Mouse (Mus musculus) ovary, postnatal 36 days (tissue): Measurements from ENCODE around the gene Anxa5.

Source experiments
- DNase-seq: peaks from one replicate; pipeline ENCODE4 v3.0.0; 2022; ENCODE audit warnings: low spot score, mixed read lengths

The Anxa5 gene

DNA sequence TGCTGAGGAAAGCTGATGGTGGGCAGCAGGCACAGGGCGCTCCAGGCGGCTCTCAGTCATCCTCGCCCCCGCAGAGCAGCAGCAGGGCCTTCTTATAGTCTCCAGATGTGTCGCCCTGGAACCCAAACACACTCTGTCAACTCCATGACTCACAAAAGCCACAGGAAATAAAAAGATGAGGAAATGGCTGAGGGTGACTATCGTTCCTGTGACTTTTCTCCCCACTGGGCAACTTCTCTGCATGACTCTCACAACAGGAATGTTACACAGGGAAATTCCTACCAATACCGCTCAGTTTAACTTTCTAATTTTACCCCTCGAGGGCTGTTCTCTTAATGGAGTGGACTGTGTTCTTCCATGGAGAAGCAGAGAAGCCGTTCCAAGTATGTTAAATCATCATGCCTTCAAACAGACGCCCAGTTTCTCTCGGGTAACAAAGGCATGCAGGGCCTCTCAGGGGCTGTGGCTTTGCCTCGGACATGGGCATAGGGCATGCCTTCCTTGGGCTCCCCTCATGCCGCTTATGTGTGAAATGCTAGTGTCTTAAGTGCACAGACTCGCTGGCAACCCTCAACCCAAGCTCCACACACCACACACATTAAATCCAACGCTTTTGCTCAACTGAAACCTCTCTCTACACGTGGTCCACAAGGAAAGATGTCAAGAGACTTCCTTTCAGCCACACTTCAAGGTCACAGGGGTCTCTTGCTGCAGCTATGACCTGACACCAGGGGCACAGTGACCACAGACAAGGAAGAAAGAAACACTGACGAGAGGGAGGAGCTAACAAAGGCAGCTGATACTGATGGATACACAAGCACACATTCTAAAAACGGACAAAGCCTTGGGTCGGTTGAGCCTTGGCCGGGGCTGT is 26.2 kb downstream of the Anxa5 start:
- DNase-seq = no peak

DNA sequence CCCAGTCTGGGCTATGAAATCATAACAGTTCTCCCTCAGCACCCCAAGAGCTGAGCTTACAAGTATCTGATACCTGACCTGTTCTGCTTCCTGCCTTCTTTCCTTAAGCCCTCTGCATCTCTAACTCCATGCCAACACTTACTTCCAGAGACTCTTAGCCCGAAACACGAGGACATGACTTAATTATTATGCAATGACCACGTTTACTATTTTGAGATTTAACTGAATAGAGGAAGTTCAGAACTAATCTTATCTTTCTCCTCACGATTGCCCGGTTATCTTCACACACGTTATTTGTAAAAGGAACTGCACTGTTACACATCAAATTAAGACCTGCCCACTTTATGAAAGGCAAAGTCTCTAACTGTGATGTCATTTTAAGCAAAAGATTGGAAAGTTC is 28.8 kb downstream of the Anxa5 start:
- DNase-seq = no peak

DNA sequence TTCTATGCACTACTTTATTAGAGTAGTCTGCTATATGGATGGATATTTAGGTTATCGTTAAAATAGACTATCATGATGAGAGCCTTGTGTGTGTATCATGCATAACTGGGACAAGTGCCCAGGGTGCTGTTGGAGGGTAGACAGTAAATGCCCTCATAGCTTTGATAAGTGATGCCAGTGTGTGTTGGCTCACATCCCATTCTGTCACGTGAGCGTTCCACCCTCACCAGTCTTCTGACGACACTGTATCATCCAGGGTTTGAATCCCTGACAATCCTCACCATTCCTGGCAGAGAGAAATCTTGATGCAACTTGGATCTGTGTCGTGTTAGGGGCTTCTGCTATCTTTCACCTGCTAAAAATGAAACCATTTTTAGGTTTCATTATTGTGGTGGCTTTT is 29.2 kb downstream of the Anxa5 start:
- no peak for DNase-seq

DNA sequence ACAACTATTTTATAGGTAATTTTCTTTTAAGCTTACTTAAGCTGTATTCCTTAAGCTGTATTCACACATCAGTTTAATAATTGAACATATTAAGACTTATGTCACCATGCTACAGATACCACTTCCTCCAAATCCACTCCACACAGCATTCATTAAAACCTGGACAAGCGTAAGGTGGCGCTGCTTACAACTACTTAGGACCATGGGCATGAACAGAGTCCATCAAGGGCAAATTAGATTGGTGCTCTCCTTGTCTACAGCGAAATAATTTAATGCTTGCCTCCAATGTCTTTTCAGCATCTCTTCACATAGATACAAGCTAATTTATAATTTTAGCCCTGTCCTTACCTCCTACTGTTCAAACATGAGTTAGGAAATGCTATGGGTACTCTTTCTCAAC is 29.7 kb downstream of the Anxa5 start:
- no peak for DNase-seq

DNA sequence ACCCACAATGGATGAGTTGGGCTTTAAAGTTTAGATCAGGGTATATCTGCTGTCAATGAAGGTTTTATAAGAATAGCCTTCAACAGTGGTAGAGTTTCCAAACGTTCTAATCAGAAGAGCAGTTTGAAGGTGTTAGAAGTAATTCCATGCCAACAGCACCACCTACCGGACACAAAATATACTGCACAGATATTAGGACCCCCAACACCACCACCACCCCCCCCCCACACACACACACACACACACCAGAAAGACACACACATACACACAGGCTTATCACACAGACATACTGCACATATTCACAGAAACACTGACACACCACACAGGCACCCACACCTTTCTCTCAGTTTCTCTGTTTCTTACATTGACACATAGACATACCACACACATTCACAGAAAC is 33.3 kb downstream of the Anxa5 start:
- DNase-seq = no peak

DNA sequence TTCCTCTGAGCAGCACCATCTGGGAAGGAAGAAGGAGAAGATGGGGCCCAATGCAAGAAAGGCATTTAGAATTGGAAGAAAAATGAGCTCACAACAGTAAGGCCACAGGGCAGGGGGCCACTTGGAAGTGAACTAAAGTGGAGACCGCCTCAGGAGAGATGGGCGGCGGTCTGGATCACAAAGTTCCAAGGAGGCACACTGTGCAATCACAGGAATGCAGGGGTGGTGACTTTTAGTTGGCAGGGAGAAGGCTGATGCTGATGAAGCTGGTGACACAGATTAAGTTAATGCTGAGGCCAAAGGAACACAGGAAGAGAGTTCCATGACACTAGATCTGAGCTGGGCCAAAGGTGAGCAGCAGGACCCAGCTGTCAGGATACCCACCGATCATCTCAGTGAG is 35.4 kb downstream of the Anxa5 start:
- no peak for DNase-seq

DNA sequence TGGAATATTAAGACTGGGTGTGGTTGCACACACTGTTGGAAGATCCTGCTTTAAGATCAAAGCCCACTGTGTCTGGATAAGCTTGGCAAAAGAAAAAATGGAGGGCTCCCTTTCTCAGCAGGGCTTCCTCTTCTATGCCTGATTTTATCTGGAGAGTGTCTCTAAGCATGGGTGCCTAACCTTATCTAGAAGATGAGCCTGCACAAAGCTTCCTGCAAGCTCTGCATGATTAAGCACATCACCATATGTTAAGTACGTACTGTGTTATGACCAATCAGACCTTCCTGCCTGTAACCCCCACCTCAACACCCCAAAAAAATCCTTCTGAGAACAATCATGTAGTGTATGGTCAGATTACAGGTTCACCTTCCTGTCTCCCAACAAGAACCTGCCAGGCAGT is 45.3 kb downstream of the Anxa5 start:
- no peak for DNase-seq

DNA sequence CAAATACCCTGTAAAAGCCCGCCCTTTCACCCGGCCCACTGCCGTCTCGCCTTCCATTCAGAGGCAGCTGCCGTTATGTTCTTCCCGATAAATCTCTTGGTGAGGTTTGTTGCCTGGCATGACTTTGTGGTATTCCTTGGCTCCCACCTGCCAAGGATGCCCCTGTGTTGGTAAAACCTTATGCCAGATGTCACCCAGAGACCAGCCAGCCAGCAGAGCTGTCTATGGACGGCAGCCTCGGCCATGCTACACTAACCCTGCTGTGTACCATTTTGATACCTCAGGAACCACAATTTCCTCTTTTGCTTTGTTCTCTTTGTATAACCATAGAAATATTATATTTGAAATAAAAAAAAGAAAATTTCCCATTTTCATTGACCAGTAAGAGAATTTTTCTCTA is 48.3 kb downstream of the Anxa5 start:
- no peak for DNase-seq

DNA sequence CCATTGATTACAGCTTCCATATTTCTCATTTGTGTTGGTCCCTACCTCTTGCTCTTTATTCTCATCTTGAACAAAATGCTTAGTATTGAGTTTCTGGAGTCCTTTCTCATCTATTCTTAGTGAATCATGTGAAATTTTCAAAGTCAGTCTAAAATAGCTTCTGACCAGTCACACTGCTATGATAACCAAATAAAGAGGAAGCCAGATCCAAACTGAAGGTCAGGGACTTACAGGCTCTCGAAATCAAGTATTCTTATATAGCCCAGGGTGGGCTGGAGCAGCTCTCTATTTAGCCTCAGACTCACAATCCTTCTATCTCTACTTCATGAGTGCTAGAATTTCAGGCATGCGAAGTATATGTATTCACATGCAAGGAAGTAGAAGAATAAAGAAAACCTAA is 66.2 kb downstream of the Anxa5 start:
- no peak for DNase-seq

DNA sequence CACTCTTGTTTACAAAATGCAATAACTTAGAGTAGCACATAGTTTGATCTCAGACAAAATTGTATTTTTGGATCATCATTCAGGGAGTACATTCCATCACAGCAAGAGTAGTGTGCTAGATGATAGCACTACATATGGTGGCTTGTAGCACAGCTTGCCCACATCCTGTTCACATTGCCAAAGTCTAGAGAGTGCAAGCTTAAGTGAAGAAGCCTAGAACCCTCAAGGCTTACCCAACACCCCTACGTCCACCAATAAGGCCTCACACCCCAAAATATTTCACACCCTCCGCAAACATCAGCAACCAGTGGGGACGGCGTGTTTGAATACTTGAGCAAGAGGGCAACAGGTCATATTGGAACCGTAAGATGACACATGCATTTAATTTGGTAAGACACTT is 68.7 kb downstream of the Anxa5 start:
- DNase-seq = no peak

DNA sequence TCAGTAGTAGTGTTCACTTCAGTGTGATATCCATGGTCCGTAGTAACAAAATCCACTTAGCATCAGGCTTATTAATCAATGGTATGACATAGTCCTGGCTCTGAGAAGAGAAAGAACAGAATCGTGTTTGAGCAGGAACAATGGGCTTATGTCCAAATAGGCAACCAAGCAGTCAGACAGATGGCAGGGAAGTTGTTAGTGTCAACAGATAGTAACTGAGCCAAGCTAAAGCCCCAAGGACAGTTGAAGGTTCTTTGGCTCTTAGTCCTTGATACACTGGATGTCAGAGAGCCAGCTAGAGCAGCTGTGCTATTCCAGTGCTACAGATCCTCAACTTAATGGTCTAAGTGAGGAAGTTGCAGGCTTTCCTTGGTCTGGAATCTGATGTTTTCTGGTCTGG is 69.4 kb downstream of the Anxa5 start:
- no peak for DNase-seq

DNA sequence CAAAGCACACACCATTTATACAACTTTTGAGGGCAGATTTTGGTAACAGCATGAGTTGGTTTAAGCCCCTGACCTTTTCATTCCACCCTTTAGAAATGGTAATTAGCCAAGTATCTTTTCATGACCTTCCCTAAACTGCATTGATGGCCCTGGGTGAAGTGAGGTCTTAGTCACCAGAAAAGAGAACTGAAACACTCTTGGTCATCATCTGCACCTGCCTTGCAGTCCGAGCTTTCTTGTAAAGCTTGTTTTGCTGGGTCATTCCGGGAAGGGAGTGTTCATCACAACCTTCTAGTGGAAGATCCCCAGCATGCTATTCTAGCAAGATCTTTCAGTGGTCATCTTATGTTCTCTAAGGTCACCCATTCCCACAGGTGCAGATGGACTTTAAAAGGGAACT is 73.8 kb downstream of the Anxa5 start:
- no peak for DNase-seq

DNA sequence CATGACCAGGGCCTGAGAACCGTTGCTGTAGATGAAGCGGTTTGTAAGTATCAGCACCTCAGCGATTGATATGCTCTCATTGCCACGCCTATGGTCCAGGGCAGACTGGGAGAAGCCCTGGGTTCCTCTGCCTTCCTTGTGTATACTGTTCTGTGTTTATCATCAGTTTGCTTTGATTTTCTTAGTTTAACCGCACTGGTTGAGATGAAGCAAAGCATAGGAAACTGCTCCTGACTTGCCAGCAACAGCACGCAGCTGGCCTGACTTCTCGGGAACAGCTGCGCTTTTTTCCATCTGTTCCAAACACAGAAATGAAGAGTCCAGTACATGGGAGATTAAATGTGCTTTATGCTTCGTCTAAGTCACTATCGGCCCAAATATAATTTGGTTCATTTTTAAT is 75.0 kb downstream of the Anxa5 start:
- no peak for DNase-seq
